Mouse (Mus musculus) forebrain, postnatal 0 days (tissue): ENCODE results near the gene Robo1. TPM values are rescaled to one million over a fixed set of nuclear protein-coding genes. Genes with fewer than 3 reads are reported as not detected.

Experiments
- ATAC-seq: fragments of 200-750 bp; cut with Nextera tagmentation; 2 replicates; pipeline ENCODE4 v1.8.0; 2017; ENCODE audit warnings: mild to moderate bottlenecking, moderate library complexity
- DNase-seq: peaks from one replicate; pipeline ENCODE4 v3.0.0-alpha.2; 2015
- H3K27ac ChIP-seq: fragments of 300-500 bp; sonication (generic); 2 replicates; pipeline ENCODE4 v1.5.1; 2014; ENCODE audit warnings: low read depth, mild to moderate bottlenecking, antibody characterized with exemption, low read length, moderate library complexity, mixed read lengths
- H3K27me3 ChIP-seq: fragments of 300-500 bp; sonication (generic); 2 replicates; pipeline ENCODE4 v1.6.1; 2014; ENCODE audit warnings: mild to moderate bottlenecking, low read length, mixed read lengths; ENCODE audit not compliant: insufficient read depth
- H3K36me3 ChIP-seq: fragments of 300-500 bp; sonication (generic); 2 replicates; pipeline ENCODE4 v1.6.1; 2014; ENCODE audit warnings: mild to moderate bottlenecking, moderate library complexity; ENCODE audit not compliant: insufficient read depth
- H3K4me1 ChIP-seq: fragments of 300-500 bp; sonication (generic); 2 replicates; pipeline ENCODE4 v1.6.1; 2014; ENCODE audit warnings: antibody characterized with exemption; ENCODE audit not compliant: insufficient read depth
- H3K4me2 ChIP-seq: fragments of 300-500 bp; sonication (generic); 2 replicates; pipeline ENCODE4 v1.6.1; 2014; ENCODE audit warnings: low read depth, mild to moderate bottlenecking, moderate library complexity
- H3K4me3 ChIP-seq: fragments of 300-500 bp; sonication (generic); 2 replicates; pipeline ENCODE4 v1.5.1; 2014; ENCODE audit warnings: low read depth, low read length, mixed read lengths
- H3K9ac ChIP-seq: fragments of 300-500 bp; sonication (generic); 2 replicates; pipeline ENCODE4 v1.6.1; 2014; ENCODE audit warnings: mild to moderate bottlenecking
- H3K9me3 ChIP-seq: fragments of 300-500 bp; sonication (generic); 2 replicates; pipeline ENCODE4 v1.6.1; 2016; ENCODE audit warnings: low read length
- CTCF ChIP-seq: sonication (generic); IDR thresholded peaks from 2 replicates; pipeline ENCODE4 v1.5.1; 2016; ENCODE audit warnings: antibody characterized with exemption, control low read depth, low read depth
- WGBS: fragments of 180-500 bp; shearing (Covaris S2); extraction: QIAGEN DNeasy Blood & Tissue Kit; methylation state at CpG from one replicate; pipeline ENCODE4 v1.1.7; 2014; 5-methylcytosine and 5-hydroxymethylcytosine counted together
- polyA plus RNA-seq: library from polyadenylated mRNA; unstranded; fragments of >200 nt; fragmentation: Nextera tagmentation; extraction: Ambion mirVana; gene quantifications from 2 replicates; pipeline ENCODE4 v1.2.1, GENCODE M21; 2015
- total RNA-seq: library from RNA; depleted of rRNA; stranded (reverse); fragments of >200 nt; gene quantifications from 2 replicates; pipeline ENCODE4 v1.2.3, GENCODE M21; 2014

Robo1 gene
- total and polyA plus RNA-seq, 2 experiments from 2014 or later = 29.0 to 129 TPM

GRCm38 (mm10) chr16:72563196-72563963 lies 255.3 kb downstream of the Robo1 start:
- H3K9me3 ChIP-seq = no peaks in the 10 kb centered on the region
- DNase-seq (no peak), ATAC-seq (no peak)
- 30% methylated on average over 15 of the region's 15 CpGs for WGBS
- H3K9ac ChIP-seq = no peak overlapping the region
- no peak overlapping the region for H3K27ac ChIP-seq
- H3K4me1 ChIP-seq = no peaks in the 10 kb centered on the region
- no peaks in the 10 kb centered on the region for H3K27me3 ChIP-seq
- no peak overlapping the region for H3K4me2 ChIP-seq
- H3K36me3 ChIP-seq = no peaks in the 10 kb centered on the region
- TF ChIP-seq CTCF = no peak
- H3K4me3 ChIP-seq = no peak overlapping the region

- H3K4me3 ChIP-seq = no peak overlapping the region
- TF ChIP-seq CTCF = no peak
- ATAC-seq (no peak), DNase-seq (no peak)
- no peak overlapping the region for H3K27ac ChIP-seq
- H3K4me1 ChIP-seq = no peaks in the 10 kb centered on the region
- no peak overlapping the region for H3K9ac ChIP-seq
- H3K9me3 ChIP-seq = no peaks in the 10 kb centered on the region
- no peaks in the 10 kb centered on the region for H3K27me3 ChIP-seq
- 86% methylated on average over 1 of the region's 1 CpGs for WGBS
- no peak overlapping the region for H3K4me2 ChIP-seq
- no peaks in the 10 kb centered on the region for H3K36me3 ChIP-seq
These were observed 267.1 kb downstream of the Robo1 start for GRCm38 (mm10) chr16:72575171-72575570.

- no peak for DNase-seq
- Histone ChIP-seq H3K4me3 (no peak overlapping the region), H3K4me2 (no peak overlapping the region), H3K36me3 (no peaks in the 10 kb centered on the region), H3K27ac (no peak overlapping the region), H3K9me3 (no peaks in the 10 kb centered on the region), H3K9ac (no peak overlapping the region), H3K4me1 (no peaks in the 10 kb centered on the region), H3K27me3 (no peaks in the 10 kb centered on the region)
- 17% methylated on average over 7 of the region's 7 CpGs for WGBS
- ATAC-seq = no peak
- no peak for TF ChIP-seq CTCF
These were observed 268.9 kb downstream of the Robo1 start for GRCm38 (mm10) chr16:72576956-72577355.

GRCm38 (mm10) chr16:72584454-72585159 lies 276.5 kb downstream of the Robo1 start:
- no peak for DNase-seq
- H3K4me3 ChIP-seq = no peak overlapping the region
- no peak overlapping the region for H3K27ac ChIP-seq
- H3K4me2 ChIP-seq = no peak overlapping the region
- no peak overlapping the region for H3K9ac ChIP-seq
- 0 out of 2 replicates have a peak, but pooled peaks cover 4% of the 10 kb centered on the region for H3K4me1 ChIP-seq
- H3K27me3 ChIP-seq = no peaks in the 10 kb centered on the region
- no peaks in the 10 kb centered on the region for H3K36me3 ChIP-seq
- no peak for ATAC-seq
- no peaks in the 10 kb centered on the region for H3K9me3 ChIP-seq
- no peak for TF ChIP-seq CTCF
- 42% methylated on average over 11 of the region's 11 CpGs for WGBS

GRCm38 (mm10) chr16:72585160-72585813 lies 277.2 kb downstream of the Robo1 start:
- Histone ChIP-seq H3K36me3 (no peaks in the 10 kb centered on the region), H3K4me1 (0 out of 2 replicates have a peak, but pooled peaks cover 4% of the 10 kb centered on the region), H3K9me3 (no peaks in the 10 kb centered on the region), H3K9ac (no peak overlapping the region), H3K4me3 (no peak overlapping the region), H3K27me3 (no peaks in the 10 kb centered on the region), H3K27ac (no peak overlapping the region), H3K4me2 (no peak overlapping the region)
- ATAC-seq = no peak
- TF ChIP-seq CTCF = no peak
- 29% methylated on average over 3 of the region's 3 CpGs for WGBS
- peak; percentile 18 for DNase-seq

GRCm38 (mm10) chr16:72587376-72588072 lies 279.4 kb downstream of the Robo1 start:
- Histone ChIP-seq H3K4me1 (0 out of 2 replicates have a peak, but pooled peaks cover 4% of the 10 kb centered on the region), H3K27ac (no peak overlapping the region), H3K9ac (no peak overlapping the region), H3K4me3 (no peak overlapping the region), H3K9me3 (no peaks in the 10 kb centered on the region), H3K36me3 (no peaks in the 10 kb centered on the region), H3K27me3 (no peaks in the 10 kb centered on the region), H3K4me2 (no peak overlapping the region)
- ATAC-seq (no peak), DNase-seq (no peak)
- TF ChIP-seq CTCF = no peak
- 72% methylated on average over 3 of the region's 3 CpGs for WGBS
